Mouse (Mus musculus): ENCODE measurements at regions not wholly inside any gene's neighbourhood (a gene's known extent, or its start where the extent isn't known, plus 50 kb on each side); places are given as distances from the start of the nearest gene placed in this dataset.
A peak's percentile ranks its signal among the peaks of the same experiment; 100 is the strongest.

- WGBS = 68% methylated on average over 3 of the region's 3 CpGs
- no peaks in the 10 kb centered on the region for H3K4me1 ChIP-seq (ENCODE audit: control insufficient read depth, insufficient read depth, low read length)
- no peak for ATAC-seq (ENCODE audit: low read depth)
Observed at GRCm38 (mm10) chr16:78247189-78247588, 54.1 kb upstream of the Cxadr start.

GRCm38 (mm10) chr16:78242678-78243077, 58.6 kb upstream of the Cxadr start:
- Histone ChIP-seq H3K4me1 (ENCODE audit: control insufficient read depth, insufficient read depth, low read length) (no peaks in the 10 kb centered on the region), H3K9ac (ENCODE audit: low read depth, low read length) (no peak overlapping the region), H3K4me3 (ENCODE audit: low read depth, low read length) (no peak overlapping the region), H3K27ac (replicated peaks; ENCODE audit: low read depth, low read length) (no peak overlapping the region), H3K9me3 (ENCODE audit: control insufficient read depth, low read length) (no peaks in the 10 kb centered on the region), H3K4me2 (ENCODE audit: low read depth, low read length) (no peak overlapping the region), H3K27me3 (replicated peaks; ENCODE audit: control insufficient read depth, insufficient read depth, low read length) (no peaks in the 10 kb centered on the region), H3K36me3 (ENCODE audit: control insufficient read depth, insufficient read depth, low read length) (no peaks in the 10 kb centered on the region)
- 39% methylated on average over 3 of the region's 3 CpGs for WGBS
- no peak for ATAC-seq (ENCODE audit: low read depth)
- DNase-seq (ENCODE audit: low spot score) = peak; percentile 54

More at GRCm38 (mm10) chr16:78247189-78247588, 54.1 kb upstream of the Cxadr start:
- Histone ChIP-seq H3K9ac (ENCODE audit: low read depth, low read length) (no peak overlapping the region), H3K4me2 (ENCODE audit: low read depth, low read length) (no peak overlapping the region), H3K9me3 (ENCODE audit: control insufficient read depth, low read length) (no peaks in the 10 kb centered on the region), H3K36me3 (ENCODE audit: control insufficient read depth, insufficient read depth, low read length) (no peaks in the 10 kb centered on the region), H3K27me3 (replicated peaks; ENCODE audit: control insufficient read depth, insufficient read depth, low read length) (no peaks in the 10 kb centered on the region), H3K4me3 (ENCODE audit: low read depth, low read length) (no peak overlapping the region), H3K27ac (replicated peaks; ENCODE audit: low read depth, low read length) (no peak overlapping the region)
- DNase-seq (ENCODE audit: low spot score) = no peak

- Histone ChIP-seq H3K4me2 (ENCODE audit: low read depth, low read length) (no peak overlapping the region), H3K36me3 (ENCODE audit: control insufficient read depth, insufficient read depth, low read length) (no peaks in the 10 kb centered on the region), H3K27me3 (replicated peaks; ENCODE audit: control insufficient read depth, insufficient read depth, low read length) (no peaks in the 10 kb centered on the region), H3K9me3 (ENCODE audit: control insufficient read depth, low read length) (no peaks in the 10 kb centered on the region), H3K9ac (ENCODE audit: low read depth, low read length) (no peak overlapping the region), H3K4me3 (ENCODE audit: low read depth, low read length) (no peak overlapping the region), H3K4me1 (ENCODE audit: control insufficient read depth, insufficient read depth, low read length) (no peaks in the 10 kb centered on the region), H3K27ac (replicated peaks; ENCODE audit: low read depth, low read length) (no peak overlapping the region)
- no peak for ATAC-seq (ENCODE audit: low read depth)
- WGBS = 77% methylated on average over 4 of the region's 4 CpGs
- no peak for DNase-seq (ENCODE audit: low spot score)
Observed at GRCm38 (mm10) chr16:78240152-78240551, 61.1 kb upstream of the Cxadr start.

GRCm38 (mm10) chr16:78238052-78238701, 63.1 kb upstream of the Cxadr start:
- Histone ChIP-seq H3K4me3 (ENCODE audit: low read depth, low read length) (peak overlapping the region; percentile 42), H3K27ac (replicated peaks; ENCODE audit: low read depth, low read length) (peak overlapping the region; percentile 52; the same call in 1 of the 2 replicates), H3K9ac (ENCODE audit: low read depth, low read length) (peak overlapping the region; percentile 47), H3K4me2 (ENCODE audit: low read depth, low read length) (peak overlapping the region; percentile 70), H3K27me3 (replicated peaks; ENCODE audit: control insufficient read depth, insufficient read depth, low read length) (no peaks in the 10 kb centered on the region), H3K36me3 (ENCODE audit: control insufficient read depth, insufficient read depth, low read length) (no peaks in the 10 kb centered on the region), H3K9me3 (ENCODE audit: control insufficient read depth, low read length) (no peaks in the 10 kb centered on the region), H3K4me1 (ENCODE audit: control insufficient read depth, insufficient read depth, low read length) (no peaks in the 10 kb centered on the region)
- WGBS = under 1% methylated on average over 16 of the region's 18 CpGs
- DNase-seq (ENCODE audit: low spot score) (peak; percentile 66), ATAC-seq (ENCODE audit: low read depth) (peak; percentile 78)

- Histone ChIP-seq H3K27me3 (replicated peaks; ENCODE audit: control insufficient read depth, insufficient read depth, low read length) (no peaks in the 10 kb centered on the region), H3K4me2 (ENCODE audit: low read depth, low read length) (peak overlapping the region; percentile 70), H3K9me3 (ENCODE audit: control insufficient read depth, low read length) (no peaks in the 10 kb centered on the region), H3K36me3 (ENCODE audit: control insufficient read depth, insufficient read depth, low read length) (no peaks in the 10 kb centered on the region), H3K9ac (ENCODE audit: low read depth, low read length) (peak overlapping the region; percentile 47), H3K27ac (replicated peaks; ENCODE audit: low read depth, low read length) (no peak overlapping the region; the same call in 1 of the 2 replicates), H3K4me3 (ENCODE audit: low read depth, low read length) (peak overlapping the region; percentile 42), H3K4me1 (ENCODE audit: control insufficient read depth, insufficient read depth, low read length) (no peaks in the 10 kb centered on the region)
- DNase-seq (ENCODE audit: low spot score) (peak; percentile 61), ATAC-seq (ENCODE audit: low read depth) (peak; percentile 60)
- 0% methylated on average over 12 of the region's 15 CpGs for WGBS
Observed at GRCm38 (mm10) chr16:78237641-78238051, 63.6 kb upstream of the Cxadr start.

- no peaks in the 10 kb centered on the region for H3K9me3 ChIP-seq (ENCODE audit: control insufficient read depth, low read length)
- H3K4me1 ChIP-seq (ENCODE audit: control insufficient read depth, insufficient read depth, low read length) = no peaks in the 10 kb centered on the region
- H3K27ac ChIP-seq (replicated peaks; ENCODE audit: low read depth, low read length) = no peak overlapping the region; the same call in 1 of the 2 replicates
- peak overlapping the region; percentile 47 for H3K9ac ChIP-seq (ENCODE audit: low read depth, low read length)
- H3K4me3 ChIP-seq (ENCODE audit: low read depth, low read length) = peak overlapping the region; percentile 42
- 1% methylated on average over 23 of the region's 25 CpGs for WGBS
- H3K27me3 ChIP-seq (replicated peaks; ENCODE audit: control insufficient read depth, insufficient read depth, low read length) = no peaks in the 10 kb centered on the region
- peak overlapping the region; percentile 70 for H3K4me2 ChIP-seq (ENCODE audit: low read depth, low read length)
- no peaks in the 10 kb centered on the region for H3K36me3 ChIP-seq (ENCODE audit: control insufficient read depth, insufficient read depth, low read length)
- ATAC-seq (ENCODE audit: low read depth) (peak; percentile 41; the same call in 1 of the 2 replicates), DNase-seq (ENCODE audit: low spot score) (peak; percentile 77)
Observed at GRCm38 (mm10) chr16:78236746-78237640, 64.3 kb upstream of the Cxadr start.

GRCm38 (mm10) chr16:78232205-78232604, 69.1 kb upstream of the Cxadr start:
- Histone ChIP-seq H3K4me3 (ENCODE audit: low read depth, low read length) (no peak overlapping the region), H3K4me2 (ENCODE audit: low read depth, low read length) (no peak overlapping the region), H3K27me3 (replicated peaks; ENCODE audit: control insufficient read depth, insufficient read depth, low read length) (no peaks in the 10 kb centered on the region), H3K36me3 (ENCODE audit: control insufficient read depth, insufficient read depth, low read length) (no peaks in the 10 kb centered on the region), H3K4me1 (ENCODE audit: control insufficient read depth, insufficient read depth, low read length) (no peaks in the 10 kb centered on the region), H3K9ac (ENCODE audit: low read depth, low read length) (no peak overlapping the region), H3K27ac (replicated peaks; ENCODE audit: low read depth, low read length) (no peak overlapping the region), H3K9me3 (ENCODE audit: control insufficient read depth, low read length) (peaks cover 8% of the 10 kb centered on the region; the same call in 1 of the 2 replicates)
- ATAC-seq (ENCODE audit: low read depth) (no peak), DNase-seq (ENCODE audit: low spot score) (no peak)
- WGBS = 83% methylated on average over 2 of the region's 2 CpGs

GRCm38 (mm10) chr16:78229013-78229412, 72.3 kb upstream of the Cxadr start:
- H3K27me3 ChIP-seq (replicated peaks; ENCODE audit: control insufficient read depth, insufficient read depth, low read length) = no peaks in the 10 kb centered on the region
- H3K4me3 ChIP-seq (ENCODE audit: low read depth, low read length) = no peak overlapping the region
- peaks cover 8% of the 10 kb centered on the region; the same call in 1 of the 2 replicates for H3K9me3 ChIP-seq (ENCODE audit: control insufficient read depth, low read length)
- H3K36me3 ChIP-seq (ENCODE audit: control insufficient read depth, insufficient read depth, low read length) = no peaks in the 10 kb centered on the region
- no peaks in the 10 kb centered on the region for H3K4me1 ChIP-seq (ENCODE audit: control insufficient read depth, insufficient read depth, low read length)
- DNase-seq (ENCODE audit: low spot score) (no peak), ATAC-seq (ENCODE audit: low read depth) (no peak)
- H3K27ac ChIP-seq (replicated peaks; ENCODE audit: low read depth, low read length) = no peak overlapping the region
- no peak overlapping the region for H3K4me2 ChIP-seq (ENCODE audit: low read depth, low read length)
- H3K9ac ChIP-seq (ENCODE audit: low read depth, low read length) = no peak overlapping the region
- 86% methylated on average over 4 of the region's 4 CpGs for WGBS
